Mouse (Mus musculus) forebrain, embryonic 15.5 days (tissue): ENCODE data around the gene Olfr633. TPM values are rescaled to one million over a fixed set of nuclear protein-coding genes. Genes with fewer than 3 reads are reported as not detected.

Experiments
- polyA plus RNA-seq: library from polyadenylated mRNA; unstranded; fragments of >200 nt; fragmentation: Nextera tagmentation; extraction: Ambion mirVana; gene quantifications from 2 replicates; pipeline ENCODE4 v1.2.1, GENCODE M21; 2015

Gene Olfr633
- polyA plus RNA-seq, 1 experiment from 2014 or later, result not detected

Other genes starting within 250 kb of the Olfr633 start
- gene Olfr243, start 229.8 kb upstream of the Olfr633 start, polyA plus RNA-seq, result not detected in 2 replicates
- not detected in 2 replicates for gene Olfr628, start 214.1 kb upstream of the Olfr633 start, polyA plus RNA-seq
- gene Olfr629, start 199.5 kb upstream of the Olfr633 start, polyA plus RNA-seq, result not detected in 2 replicates
- gene Olfr630, start 187.1 kb upstream of the Olfr633 start, polyA plus RNA-seq, result not detected in 2 replicates
- gene Olfr69, start 172.8 kb upstream of the Olfr633 start, polyA plus RNA-seq, result not detected in 2 replicates
- gene Olfr68, start 164.7 kb upstream of the Olfr633 start, polyA plus RNA-seq, result not detected in 2 replicates
- gene Olfr67, start 152.6 kb upstream of the Olfr633 start, polyA plus RNA-seq, result not detected in 2 replicates
- gene Hbb-bt, start 130.4 kb upstream of the Olfr633 start, polyA plus RNA-seq, result 1,298 and 1,407 TPM in 2 replicates
- gene Hbb-bs, start 116.3 kb upstream of the Olfr633 start, polyA plus RNA-seq, result 3,597 and 4,102 TPM in 2 replicates
- gene Hbb-bh2, start 103.9 kb upstream of the Olfr633 start, polyA plus RNA-seq, result not detected in 2 replicates
- gene Hbb-bh1, start 101.3 kb upstream of the Olfr633 start, polyA plus RNA-seq, result 1.1 and 2.1 TPM in 2 replicates
- gene Hbb-y, start 91.2 kb upstream of the Olfr633 start, polyA plus RNA-seq, result 114 and 201 TPM in 2 replicates
- not detected in 2 replicates for gene Olfr66, start 58.2 kb upstream of the Olfr633 start, polyA plus RNA-seq
- gene Olfr64, start 50.0 kb upstream of the Olfr633 start, polyA plus RNA-seq, result not detected in 2 replicates
- not detected in 2 replicates for gene Olfr65, start 41.0 kb upstream of the Olfr633 start, polyA plus RNA-seq
- not detected in 2 replicates for gene Olfr631, start 15.6 kb upstream of the Olfr633 start, polyA plus RNA-seq
- not detected in 2 replicates for gene Olfr632, start 10.1 kb upstream of the Olfr633 start, polyA plus RNA-seq
- not detected in 2 replicates for gene Olfr635, start 26.7 kb downstream of the Olfr633 start, polyA plus RNA-seq
- not detected in 2 replicates for gene Olfr638, start 54.3 kb downstream of the Olfr633 start, polyA plus RNA-seq
- not detected in 2 replicates for gene Olfr639, start 72.9 kb downstream of the Olfr633 start, polyA plus RNA-seq
- gene Olfr640, start 81.1 kb downstream of the Olfr633 start, polyA plus RNA-seq, result not detected in 2 replicates
- not detected in 2 replicates for gene Olfr641, start 91.0 kb downstream of the Olfr633 start, polyA plus RNA-seq
- not detected in 2 replicates for gene Olfr642, start 108.2 kb downstream of the Olfr633 start, polyA plus RNA-seq
- not detected in 2 replicates for gene 4930516K23Rik, start 117.0 kb downstream of the Olfr633 start, polyA plus RNA-seq
- gene Olfr644, start 127.4 kb downstream of the Olfr633 start, polyA plus RNA-seq, result not detected in 2 replicates
- gene Olfr645, start 141.0 kb downstream of the Olfr633 start, polyA plus RNA-seq, result not detected in 2 replicates
- gene Olfr646, start 160.4 kb downstream of the Olfr633 start, polyA plus RNA-seq, result not detected in 2 replicates
- gene Ubqln5, start 185.4 kb downstream of the Olfr633 start, polyA plus RNA-seq, result not detected in 2 replicates
- gene Olfr643, start 193.0 kb downstream of the Olfr633 start, polyA plus RNA-seq, result not detected in 2 replicates
- not detected in 2 replicates for gene Ubqln3, start 198.8 kb downstream of the Olfr633 start, polyA plus RNA-seq
- not detected in 2 replicates for gene Ubqlnl, start 206.1 kb downstream of the Olfr633 start, polyA plus RNA-seq
- gene Olfm5, start 220.4 kb downstream of the Olfr633 start, polyA plus RNA-seq, result not detected in 2 replicates
- 0.33 and 0.47 TPM in 2 replicates for gene Olfr648, start 239.0 kb downstream of the Olfr633 start, polyA plus RNA-seq